Mouse (Mus musculus) skeletal muscle tissue, postnatal 0 days (tissue): ENCODE results near the gene Vgll2. TPM values are rescaled to one million over a fixed set of nuclear protein-coding genes. Genes with fewer than 3 reads are reported as not detected.

ENCODE experiments used
- microRNA-seq, 2 experiments: library from miRNA; unstranded; fragments of <30 nt; microRNA quantifications; one replicate each; pipeline ENCODE4; 2016
- polyA plus RNA-seq: library from polyadenylated mRNA; unstranded; fragments of >200 nt; fragmentation: Nextera tagmentation; extraction: Ambion mirVana; gene quantifications from 2 replicates; pipeline ENCODE4 v1.2.1, GENCODE M21; 2015

Gene Vgll2
- polyA plus RNA-seq: 97.6 and 102 TPM in 2 replicates

DNA sequence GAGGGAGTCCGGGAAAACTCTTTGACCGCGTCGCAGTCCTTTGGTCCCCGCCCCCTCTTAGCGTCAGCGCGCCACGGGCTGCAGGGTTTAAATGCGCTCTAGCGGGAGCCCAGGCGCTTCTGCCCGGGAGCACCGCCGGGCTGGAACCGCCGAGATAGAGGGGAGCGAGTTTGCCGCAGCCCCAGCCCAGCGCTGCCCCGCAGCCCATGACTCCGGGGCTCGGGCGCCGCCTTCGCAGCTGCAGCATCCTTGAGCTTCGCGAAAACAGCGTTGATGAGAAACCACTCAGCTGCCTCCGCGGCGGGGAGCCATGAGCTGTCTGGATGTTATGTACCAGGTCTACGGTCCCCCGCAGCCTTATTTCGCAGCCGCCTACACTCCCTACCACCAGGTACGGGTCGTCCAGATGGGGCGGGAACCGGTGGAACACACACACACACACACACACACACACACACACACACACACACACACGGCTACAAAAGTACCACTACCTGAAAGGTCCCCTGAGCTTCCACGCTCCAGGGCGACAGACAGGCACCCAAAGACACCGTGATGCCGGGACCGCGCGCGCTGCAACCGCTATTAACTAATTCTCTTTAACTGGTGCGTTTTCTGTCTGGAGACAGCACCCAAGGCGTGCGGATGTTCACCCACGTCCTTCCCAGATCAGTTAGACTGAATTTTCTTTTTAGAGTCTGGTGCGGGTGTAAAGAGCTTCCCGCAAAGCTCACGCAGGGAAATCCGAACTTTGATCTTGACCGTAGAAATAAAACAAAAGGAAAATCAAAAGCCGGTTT lies at the start of gene Vgll2:
Gene Vgll2, plus strand, starts transcription at position 90 of the 800 bp plus-strand sequence.

Small RNAs within 50 kb of the gene (microRNA-seq; reads per million reads assigned to microRNA genes)
- gene Gm24084: 0 reads per million in 2 experiments

Other genes starting within 250 kb of the Vgll2 start
- 0.04 and 0.08 TPM in 2 replicates for gene Ros1, start 172.7 kb downstream of the Vgll2 start, polyA plus RNA-seq
- 3.1 and 4.6 TPM in 2 replicates for gene Dcbld1, start 211.1 kb downstream of the Vgll2 start, polyA plus RNA-seq